Mouse (Mus musculus): ENCODE data around the gene Catsper1.
A peak's percentile ranks its signal among the peaks of the same experiment; 100 is the strongest.

Gene Catsper1

GRCm38 (mm10) chr19:5356080-5356479, 20.5 kb downstream of the Catsper1 start:
- peak; percentile 19 for DNase-seq

GRCm38 (mm10) chr19:5362186-5362585, 26.6 kb downstream of the Catsper1 start:
- no peak for DNase-seq

- no peak for DNase-seq
Observed at GRCm38 (mm10) chr19:5364124-5364523, 28.6 kb downstream of the Catsper1 start.

GRCm38 (mm10) chr19:5365751-5366150, 30.2 kb downstream of the Catsper1 start:
- DNase-seq: no peak

- DNase-seq: peak; percentile 99
Observed at GRCm38 (mm10) chr19:5366175-5367052, 30.9 kb downstream of the Catsper1 start, which contains the start of gene Eif1ad. Eif1ad (plus strand) TSS chr19:5366741.

- DNase-seq: no peak
Observed at GRCm38 (mm10) chr19:5367053-5367359, 31.5 kb downstream of the Catsper1 start, which contains the start of gene Banf1. Banf1 (minus strand) TSS chr19:5367168.

GRCm38 (mm10) chr19:5367455-5367854, 31.9 kb downstream of the Catsper1 start:
- DNase-seq: no peak

- peak; percentile 43 for DNase-seq
Observed at GRCm38 (mm10) chr19:5370932-5371331, 35.4 kb downstream of the Catsper1 start.

GRCm38 (mm10) chr19:5372724-5373123, 37.2 kb downstream of the Catsper1 start:
- no peak for DNase-seq

GRCm38 (mm10) chr19:5374177-5374576, 38.6 kb downstream of the Catsper1 start:
- DNase-seq: no peak

- DNase-seq: no peak
Observed at GRCm38 (mm10) chr19:5374748-5375147, 39.2 kb downstream of the Catsper1 start.

- DNase-seq: no peak
Observed at GRCm38 (mm10) chr19:5377446-5377845, 41.9 kb downstream of the Catsper1 start.

- no peak for DNase-seq
Observed at GRCm38 (mm10) chr19:5383326-5383725, 47.8 kb downstream of the Catsper1 start.

GRCm38 (mm10) chr19:5384715-5385114, 49.2 kb downstream of the Catsper1 start:
- DNase-seq: no peak

- no peak for DNase-seq
Observed at GRCm38 (mm10) chr19:5388011-5388441, 52.5 kb downstream of the Catsper1 start.

GRCm38 (mm10) chr19:5388588-5389242, 53.2 kb downstream of the Catsper1 start, which contains the start of gene Sart1:
Sart1 (minus strand) TSS chr19:5388703.
- peak; percentile 98 for DNase-seq

- DNase-seq: no peak
Observed at GRCm38 (mm10) chr19:5389647-5390046, 54.1 kb downstream of the Catsper1 start.

- no peak for DNase-seq
Observed at GRCm38 (mm10) chr19:5390416-5390815, 54.9 kb downstream of the Catsper1 start.

- DNase-seq: peak; percentile 56
Observed at GRCm38 (mm10) chr19:5392892-5393291, 57.4 kb downstream of the Catsper1 start.
